Mouse (Mus musculus): ENCODE measurements around the gene Shd. TPM values are rescaled to one million over a fixed set of nuclear protein-coding genes. Genes with fewer than 3 reads are reported as not detected.

Shd gene
- polyA plus RNA-seq, 1 experiment = 7.2 TPM

DNA sequence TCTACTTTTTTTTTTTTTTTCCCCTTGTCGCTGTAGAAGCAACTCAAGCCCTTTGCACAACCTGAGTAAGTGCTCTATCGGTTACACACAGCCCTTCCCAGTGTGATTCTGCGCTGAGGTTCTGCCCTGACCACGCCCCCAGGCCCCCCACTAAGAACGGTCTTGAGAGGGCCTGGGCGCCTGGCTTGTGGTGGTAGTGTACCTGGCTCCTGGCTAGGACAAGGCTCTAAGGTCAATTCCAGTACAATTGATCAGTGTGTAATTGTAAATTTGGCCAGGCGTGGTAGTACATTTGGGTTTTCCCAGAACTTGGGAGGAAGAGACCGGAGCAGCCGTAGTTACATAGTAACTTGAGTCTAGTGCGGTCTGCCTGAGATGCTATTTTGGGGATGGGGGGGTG, 36.7 kb downstream of the Shd start:
- DNase-seq (ENCODE audit: low read depth) = no peak

- DNase-seq (ENCODE audit: low read depth) = no peak
Measured at GRCm38 (mm10) chr17:56007444-56008355, 37.4 kb downstream of the Shd start.

DNA sequence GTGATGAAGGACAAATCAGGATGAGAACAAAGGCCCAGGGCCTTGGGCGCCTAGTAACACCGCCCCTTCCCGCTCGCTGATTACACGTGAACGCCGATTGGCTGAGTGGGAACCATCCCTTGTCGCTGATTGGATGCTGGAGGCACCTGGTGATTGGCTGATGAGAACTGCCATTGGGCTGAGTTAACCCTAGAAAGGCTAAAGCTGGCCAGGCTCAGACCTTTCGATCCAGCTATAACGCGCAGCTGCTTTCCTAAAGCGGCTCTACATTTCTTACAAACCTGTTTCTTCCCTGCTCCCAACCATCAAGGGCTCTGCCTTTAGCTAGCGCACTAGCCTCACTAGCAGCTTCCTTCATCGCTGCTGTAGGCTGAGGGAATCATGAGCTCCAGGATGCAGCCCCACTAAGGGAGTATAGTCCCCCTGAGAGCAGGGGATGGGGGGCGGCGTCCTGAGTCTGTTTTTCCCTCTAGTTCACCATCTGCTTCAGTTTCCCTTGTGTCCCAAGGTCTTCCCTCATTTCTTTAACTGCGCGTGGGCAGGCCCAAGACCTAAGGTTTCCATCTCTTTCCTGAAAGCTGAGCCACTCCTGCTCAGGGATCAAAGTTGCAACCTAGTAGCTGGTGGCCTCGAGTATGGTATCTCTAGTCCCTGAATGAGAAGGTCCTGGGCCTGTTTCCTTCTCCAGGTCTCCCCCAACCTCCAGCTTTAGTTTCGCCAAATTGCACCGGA, 38.3 kb downstream of the Shd start:
- peak; percentile 83 for DNase-seq (ENCODE audit: low read depth)

- no peak for DNase-seq (ENCODE audit: low read depth)
Measured at GRCm38 (mm10) chr17:56009088-56009961, 39.1 kb downstream of the Shd start.

DNA sequence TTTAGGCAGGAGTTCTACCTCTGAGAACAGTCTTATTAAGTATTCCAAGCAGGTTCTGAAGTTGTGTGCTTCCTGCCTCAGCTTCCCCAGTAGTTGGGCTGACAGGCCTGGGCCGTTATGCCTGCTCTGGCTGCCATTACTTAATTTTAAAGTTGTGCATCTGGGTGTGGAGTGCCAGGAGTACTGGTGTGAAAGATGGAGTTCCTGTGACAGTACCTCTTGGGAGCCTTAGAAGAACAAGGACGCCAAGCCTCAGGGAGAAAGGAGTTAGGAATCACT, 39.6 kb downstream of the Shd start:
- DNase-seq (ENCODE audit: low read depth) = no peak

- no peak for DNase-seq (ENCODE audit: low read depth)
Measured at GRCm38 (mm10) chr17:56010255-56010654, 40.0 kb downstream of the Shd start.

- DNase-seq (ENCODE audit: low read depth) = no peak
Measured at GRCm38 (mm10) chr17:56010681-56011080, 40.4 kb downstream of the Shd start.

DNA sequence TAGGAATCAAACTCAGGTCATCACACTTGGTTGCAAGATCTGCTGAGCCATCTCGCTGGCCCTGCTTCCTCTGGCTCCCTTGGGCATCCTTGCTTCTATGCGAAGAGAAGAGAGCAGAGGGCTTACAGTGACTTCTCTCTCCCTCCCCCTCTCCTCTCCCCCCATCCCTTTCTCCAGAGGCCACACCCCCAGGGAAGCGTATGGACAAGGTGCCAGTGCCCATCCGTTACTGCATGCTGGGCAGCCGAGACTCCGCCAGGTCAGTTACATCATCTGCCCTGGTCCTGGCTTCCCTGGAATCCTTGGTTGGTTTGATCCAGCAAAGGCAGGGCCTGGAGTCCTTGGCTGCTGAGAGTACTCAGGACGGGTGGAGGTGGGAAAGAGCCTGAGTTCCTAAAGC, 41.2 kb downstream of the Shd start:
- no peak for DNase-seq (ENCODE audit: low read depth)

DNA sequence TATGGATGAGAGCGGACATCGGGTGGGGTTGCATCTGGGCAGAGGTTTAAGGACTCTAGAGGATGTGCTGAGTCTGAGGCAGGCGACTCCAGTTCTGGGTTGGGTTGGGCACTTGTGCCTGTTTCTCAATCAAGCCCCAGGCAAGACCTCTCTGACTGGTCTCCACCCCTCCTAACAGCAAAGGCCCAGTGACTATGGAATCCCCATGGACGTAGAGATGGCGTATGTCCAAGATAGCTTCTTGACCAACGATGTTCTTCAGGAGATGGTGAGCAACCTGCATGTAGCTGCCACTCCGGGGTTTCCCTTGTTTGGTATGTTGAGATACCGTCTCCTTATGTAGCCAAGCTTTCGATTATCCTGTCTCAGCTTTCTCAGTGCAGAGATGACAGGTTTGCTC, 45.0 kb downstream of the Shd start:
- DNase-seq (ENCODE audit: low read depth) = no peak

- DNase-seq (ENCODE audit: low read depth) = no peak
Measured at GRCm38 (mm10) chr17:56016382-56016781, 46.1 kb downstream of the Shd start.

- DNase-seq (ENCODE audit: low read depth) = no peak
Measured at GRCm38 (mm10) chr17:56016793-56017785, 46.8 kb downstream of the Shd start.

- no peak for DNase-seq (ENCODE audit: low read depth)
Measured at GRCm38 (mm10) chr17:56017848-56018247, 47.6 kb downstream of the Shd start.

- no peak for DNase-seq (ENCODE audit: low read depth)
Measured at GRCm38 (mm10) chr17:56018347-56019131, 48.3 kb downstream of the Shd start.

DNA sequence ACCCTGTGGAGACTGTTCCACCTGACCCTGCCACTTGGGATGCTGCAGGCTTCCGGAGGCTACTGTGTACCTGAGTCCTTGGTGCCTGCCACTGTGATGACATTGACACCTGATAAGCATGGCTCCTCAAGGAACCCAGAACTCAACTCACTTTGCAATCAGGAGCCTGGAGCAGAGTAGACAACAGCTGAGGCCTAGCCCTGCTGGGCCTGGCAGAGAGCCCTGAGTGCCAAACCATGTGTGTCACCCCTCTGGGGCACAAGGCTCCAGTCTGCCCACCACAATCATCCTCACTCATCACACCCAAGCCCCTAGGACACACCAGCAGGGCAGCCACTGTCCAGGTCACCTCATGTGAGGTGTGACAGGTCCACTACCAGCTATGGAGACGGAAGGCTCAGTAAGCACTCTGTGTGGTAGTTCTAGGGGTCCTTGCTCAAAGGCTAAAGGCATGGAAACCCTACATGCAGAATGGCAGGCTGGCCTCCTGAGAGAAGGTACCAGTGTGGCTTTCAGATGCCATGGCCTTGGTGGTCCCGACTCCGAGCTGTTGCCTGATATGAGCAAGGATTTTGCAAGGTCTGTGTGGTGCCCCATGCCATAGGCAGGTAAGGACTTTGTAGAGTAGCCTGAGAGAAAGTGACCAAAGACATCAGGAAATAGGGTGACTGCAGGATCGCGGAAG, 50.3 kb downstream of the Shd start:
- no peak for DNase-seq (ENCODE audit: low read depth)

DNA sequence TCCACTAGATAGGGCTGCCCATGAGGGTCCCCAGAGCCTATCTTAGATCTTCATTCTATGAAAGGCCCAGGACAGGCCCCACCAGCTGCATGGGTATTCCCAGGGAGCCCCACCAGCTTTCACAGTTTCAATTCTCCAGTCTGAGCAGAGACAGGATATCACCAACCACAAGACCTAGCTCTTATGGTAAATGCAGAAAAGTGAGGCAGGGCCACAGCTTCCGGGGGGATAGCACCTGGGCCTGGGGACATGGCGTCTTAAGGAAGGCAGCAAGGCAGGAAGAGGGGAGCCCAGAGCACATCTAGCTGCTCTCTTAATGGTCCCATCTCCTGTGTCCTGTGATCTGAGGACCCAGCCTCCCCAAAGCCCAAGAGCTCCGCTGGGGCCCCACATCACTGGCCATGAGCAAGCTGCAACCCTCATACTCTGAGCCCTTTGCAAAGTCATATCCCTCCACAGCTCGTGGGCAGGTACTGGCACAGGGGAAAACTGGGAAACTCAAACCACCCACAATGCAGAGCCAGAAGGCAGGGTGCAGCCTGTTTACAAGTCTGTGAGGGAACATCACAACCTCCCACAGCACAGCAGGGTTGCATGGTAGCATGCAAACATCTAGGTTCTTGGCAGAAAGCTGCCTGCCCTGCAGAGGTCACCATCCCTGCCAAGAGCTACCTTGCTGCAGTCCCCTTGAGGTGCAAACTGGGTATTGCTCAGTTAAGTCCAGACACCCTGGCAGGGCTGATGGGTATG, 51.1 kb downstream of the Shd start:
- DNase-seq (ENCODE audit: low read depth) = no peak

DNA sequence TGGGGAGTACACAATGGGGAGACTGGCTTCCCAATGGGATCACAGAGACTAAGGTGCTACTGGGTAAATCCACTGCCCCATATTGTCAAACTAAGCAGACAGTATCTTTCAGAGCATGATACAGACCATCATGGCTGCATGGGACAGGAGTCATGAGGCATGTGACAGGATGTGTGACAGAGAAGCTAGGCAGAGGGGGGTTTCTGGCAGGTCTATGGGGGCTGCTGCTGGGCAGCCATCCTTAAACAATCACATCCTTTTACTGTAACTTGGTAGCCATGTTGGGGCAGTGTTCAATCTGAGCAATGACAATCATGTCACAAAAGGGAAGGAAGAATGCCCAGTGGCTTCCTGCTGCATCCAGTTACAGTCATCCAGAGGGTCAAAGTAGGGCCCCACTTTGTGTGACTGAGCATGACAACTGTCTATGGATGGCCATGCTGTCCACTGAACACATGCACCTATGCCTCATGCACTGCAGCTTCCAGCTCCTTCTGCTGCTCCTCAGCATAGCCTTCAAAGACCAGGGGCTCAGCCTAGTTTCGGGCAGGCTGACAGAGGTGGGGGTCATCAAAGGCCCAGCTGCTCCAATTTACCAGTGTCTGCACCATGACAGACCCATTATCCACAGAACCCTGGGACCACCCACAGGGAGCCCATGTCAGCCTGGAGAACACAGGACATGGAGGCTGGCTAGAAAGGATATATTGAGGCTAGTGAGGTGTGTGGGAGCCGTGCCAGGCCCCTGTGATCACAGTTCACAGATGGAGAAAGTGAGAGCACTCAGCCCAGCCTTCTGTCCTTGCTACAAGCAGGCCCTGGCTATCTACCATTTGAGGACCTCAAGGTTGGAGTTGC, 52.1 kb downstream of the Shd start:
- DNase-seq (ENCODE audit: low read depth) = no peak

- DNase-seq (ENCODE audit: low read depth) = no peak
Measured at GRCm38 (mm10) chr17:56022989-56023290, 52.7 kb downstream of the Shd start.

DNA sequence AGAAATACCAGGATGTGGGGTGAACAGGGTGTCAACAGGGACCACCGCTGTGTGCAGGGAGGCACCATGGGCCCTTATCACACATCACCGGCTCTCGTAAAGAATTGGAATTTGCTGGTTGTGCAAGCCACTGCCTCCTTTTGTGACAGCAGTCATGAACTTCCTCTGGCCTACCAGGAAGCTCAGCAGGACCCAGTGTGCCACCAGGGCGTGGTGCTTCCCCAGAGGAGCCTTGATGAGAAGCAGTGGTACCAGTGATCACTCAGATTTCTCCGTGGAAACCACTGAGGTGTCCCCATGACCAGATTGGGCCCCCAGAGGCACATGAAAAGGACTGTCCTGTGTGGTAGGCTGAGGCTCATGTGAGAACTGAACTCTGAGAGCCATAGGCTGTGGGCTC, 53.1 kb downstream of the Shd start:
- DNase-seq (ENCODE audit: low read depth) = no peak
